Mouse (Mus musculus) frontal cortex, adult (tissue): ENCODE results near the gene C5ar2.
"Not testable (repeated sequence)": the region's sequence is repeated elsewhere in the genome, so short reads cannot be mapped to it uniquely, and the experiment has no call there.

ENCODE experiments used
- ATAC-seq: cut with Nextera tagmentation; 2 replicates; pipeline ENCODE4 v1.9.2; 2017; ENCODE audit warnings: mild to moderate bottlenecking, moderate library complexity, mixed read lengths; ENCODE audit not compliant: low TSS enrichment

Gene C5ar2

GRCm38 (mm10) chr7:16244067-16244466 lies at the start of gene C5ar2:
Gene C5ar2 (minus strand): TSS chr7:16244154.
- ATAC-seq, result no peak

DNA sequence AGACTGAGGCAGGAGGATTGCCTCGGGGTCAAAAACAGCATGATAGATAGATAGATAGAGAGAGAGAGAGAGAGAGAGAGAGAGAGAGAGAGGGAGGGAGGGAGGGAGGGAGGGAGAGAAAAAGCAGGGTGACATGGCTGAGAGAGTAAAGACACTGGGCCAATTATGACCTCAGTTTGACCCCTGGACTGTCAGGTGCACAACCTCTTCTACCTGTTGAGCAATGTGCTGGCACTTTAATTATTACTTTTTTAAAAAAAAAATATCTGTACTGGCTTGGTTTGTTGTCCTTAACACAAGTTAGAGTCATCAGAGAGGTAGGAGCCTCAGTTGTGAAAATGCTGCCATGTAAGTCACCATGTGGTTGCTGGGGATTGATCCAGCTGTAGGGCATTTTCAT lies 43.8 kb upstream of the C5ar2 start:
- no peak for ATAC-seq

GRCm38 (mm10) chr7:16287016-16287415 lies 43.1 kb upstream of the C5ar2 start:
- ATAC-seq, result no peak

GRCm38 (mm10) chr7:16286026-16286961 lies 42.3 kb upstream of the C5ar2 start, which contains the start of gene Ccdc9:
Gene Ccdc9 (minus strand): TSS chr7:16286795.
- ATAC-seq, result peak; percentile 92

- peak; percentile 32 for ATAC-seq
These were observed 41.6 kb upstream of the C5ar2 start for GRCm38 (mm10) chr7:16285450-16286025.

- ATAC-seq, result no peak
These were observed 41.0 kb upstream of the C5ar2 start for GRCm38 (mm10) chr7:16284904-16285303.

GRCm38 (mm10) chr7:16284001-16284400 lies 40.0 kb upstream of the C5ar2 start:
- no peak for ATAC-seq

DNA sequence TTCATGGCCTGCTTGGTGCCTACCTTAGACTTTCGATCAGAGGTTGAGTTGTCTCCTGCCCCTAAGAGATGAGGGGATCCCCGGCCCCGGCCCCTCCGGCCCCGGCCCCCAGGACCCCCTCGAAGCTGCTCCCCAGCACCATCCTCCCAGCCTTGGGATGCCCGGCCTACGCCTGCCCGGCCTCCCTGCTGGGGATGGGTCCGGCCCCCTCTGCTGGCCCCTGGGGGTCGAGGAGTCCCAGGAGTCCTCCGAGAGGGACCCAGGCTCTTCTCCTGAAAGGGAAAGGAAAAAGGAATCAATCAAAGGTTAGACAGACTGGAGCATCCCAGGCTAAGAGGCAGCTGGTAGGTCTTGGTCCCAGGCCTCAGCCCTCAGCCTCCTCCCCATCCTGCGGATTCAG lies 38.4 kb upstream of the C5ar2 start:
- ATAC-seq, result no peak

- no peak for ATAC-seq
These were observed 36.8 kb upstream of the C5ar2 start for GRCm38 (mm10) chr7:16280721-16281120.

GRCm38 (mm10) chr7:16274922-16275890 lies 31.3 kb upstream of the C5ar2 start:
- no peak for ATAC-seq

DNA sequence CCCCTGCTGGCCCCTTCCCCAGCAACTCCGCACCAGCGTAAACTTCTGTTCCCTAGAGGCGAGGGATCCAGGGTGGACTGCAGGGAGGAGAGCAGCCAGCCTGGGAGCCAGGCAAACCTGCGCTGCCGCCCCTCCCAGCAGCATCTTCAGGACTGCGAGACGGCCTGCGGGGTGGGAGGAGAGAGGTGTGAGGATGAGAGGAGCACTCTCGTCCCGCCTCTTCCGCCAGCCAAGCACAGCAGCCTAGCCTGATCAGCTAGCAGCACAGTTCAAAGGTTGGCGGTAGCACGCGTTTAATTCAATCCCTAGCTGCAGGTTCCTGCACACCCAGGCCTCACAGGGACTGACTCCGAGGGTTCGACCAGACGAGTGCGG lies 29.8 kb upstream of the C5ar2 start:
- peak; percentile 56 for ATAC-seq

DNA sequence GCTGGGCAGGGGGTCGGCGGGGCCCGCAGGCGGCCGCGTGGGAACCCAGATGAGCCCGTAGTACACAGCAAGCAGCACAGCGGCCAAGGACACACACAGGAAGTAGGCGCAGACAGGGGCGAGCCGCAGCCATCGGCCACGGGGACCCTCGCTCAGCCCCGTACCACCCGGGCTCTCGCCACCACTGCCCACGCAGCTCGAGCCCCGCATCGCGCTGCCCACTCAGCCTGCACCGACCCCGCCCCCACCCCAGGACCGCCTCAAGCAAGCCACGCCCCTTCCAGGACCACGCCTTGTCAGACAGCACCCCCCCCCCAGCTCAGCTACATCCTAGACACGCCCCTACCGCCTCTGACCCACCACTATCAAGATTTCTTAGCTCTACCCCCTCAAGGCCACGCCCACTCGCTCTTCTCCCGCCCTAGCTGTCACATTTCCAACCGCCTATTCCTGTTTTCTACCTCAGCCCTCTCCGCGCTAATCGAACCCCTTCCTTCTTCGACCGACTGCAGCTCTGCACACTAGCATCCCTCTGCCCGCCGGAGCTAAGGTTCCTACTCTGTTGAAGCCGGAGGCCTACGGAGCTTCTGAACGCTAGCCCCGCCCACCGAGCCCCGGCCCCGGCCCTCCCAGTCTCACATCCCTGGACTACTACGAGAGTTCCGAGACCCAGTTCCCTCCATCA lies 29.3 kb upstream of the C5ar2 start, which contains the start of gene Inafm1:
TSS of gene Inafm1 (minus strand) at position 537 of the 685 bp plus-strand sequence.
- peak; percentile 45 for ATAC-seq

- ATAC-seq, result peak; percentile 69
These were observed 28.7 kb upstream of the C5ar2 start for GRCm38 (mm10) chr7:16272681-16273080.

DNA sequence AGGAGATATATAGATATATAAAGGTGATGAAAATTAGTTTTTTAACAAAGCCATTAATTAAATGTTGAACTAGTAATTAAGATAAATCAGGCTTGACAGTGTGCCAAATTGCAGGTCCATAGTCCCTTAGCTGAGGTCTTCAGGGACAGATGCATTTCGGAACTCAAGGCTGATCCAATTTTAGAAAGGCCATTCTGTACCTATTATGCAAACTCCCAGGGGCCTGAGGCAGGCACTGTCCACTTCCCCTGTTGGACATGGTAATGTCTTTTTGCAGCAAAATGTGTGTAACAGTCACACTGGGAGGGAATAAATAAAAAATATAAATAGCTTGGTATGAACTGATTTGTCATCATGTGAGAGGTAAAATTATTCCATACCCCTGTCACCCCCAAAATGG lies 27.2 kb upstream of the C5ar2 start:
- ATAC-seq, result no peak

DNA sequence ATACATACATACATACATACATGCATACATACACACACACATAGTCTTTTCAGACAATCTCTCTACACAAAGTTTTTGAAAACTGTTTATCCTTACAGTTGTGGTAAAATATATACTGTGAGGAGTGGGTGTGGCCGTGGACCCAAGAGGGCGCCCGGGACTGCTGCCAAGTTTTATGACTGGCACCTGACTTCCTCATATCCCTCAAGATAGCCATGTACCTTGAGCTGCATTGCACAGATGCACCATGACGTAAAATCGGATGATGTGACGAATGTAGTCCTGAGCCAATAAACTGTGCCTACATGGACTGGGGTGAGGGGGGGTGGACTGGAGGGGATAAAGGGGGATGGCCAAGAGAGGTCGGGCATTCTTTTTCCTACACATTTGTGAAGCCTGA lies 22.6 kb upstream of the C5ar2 start:
- ATAC-seq, result not testable (repeated sequence)

DNA sequence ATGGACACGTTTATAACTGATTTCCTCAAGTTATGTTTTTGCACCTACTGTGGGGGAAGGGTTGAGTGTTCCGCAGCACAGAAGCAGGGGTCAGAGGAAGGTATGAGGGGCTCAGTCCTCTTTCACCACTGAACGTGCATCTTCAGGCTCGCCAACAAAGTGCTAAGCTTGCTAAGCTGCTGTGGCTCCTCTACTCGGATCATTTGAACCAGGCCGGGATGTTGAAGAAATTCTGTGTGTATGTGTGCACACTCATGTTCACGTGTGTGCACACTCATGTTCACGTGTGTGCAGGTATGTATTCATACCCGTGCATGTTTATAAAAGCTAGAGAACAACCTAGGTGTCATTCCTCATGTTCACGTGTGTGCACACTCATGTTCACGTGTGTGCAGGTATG lies 21.9 kb upstream of the C5ar2 start:
- no peak for ATAC-seq

GRCm38 (mm10) chr7:16263843-16264242 lies 19.9 kb upstream of the C5ar2 start:
- no peak for ATAC-seq

GRCm38 (mm10) chr7:16263015-16263787 lies 19.2 kb upstream of the C5ar2 start:
- ATAC-seq, result no peak

- ATAC-seq, result no peak
These were observed 17.1 kb upstream of the C5ar2 start for GRCm38 (mm10) chr7:16261097-16261496.

DNA sequence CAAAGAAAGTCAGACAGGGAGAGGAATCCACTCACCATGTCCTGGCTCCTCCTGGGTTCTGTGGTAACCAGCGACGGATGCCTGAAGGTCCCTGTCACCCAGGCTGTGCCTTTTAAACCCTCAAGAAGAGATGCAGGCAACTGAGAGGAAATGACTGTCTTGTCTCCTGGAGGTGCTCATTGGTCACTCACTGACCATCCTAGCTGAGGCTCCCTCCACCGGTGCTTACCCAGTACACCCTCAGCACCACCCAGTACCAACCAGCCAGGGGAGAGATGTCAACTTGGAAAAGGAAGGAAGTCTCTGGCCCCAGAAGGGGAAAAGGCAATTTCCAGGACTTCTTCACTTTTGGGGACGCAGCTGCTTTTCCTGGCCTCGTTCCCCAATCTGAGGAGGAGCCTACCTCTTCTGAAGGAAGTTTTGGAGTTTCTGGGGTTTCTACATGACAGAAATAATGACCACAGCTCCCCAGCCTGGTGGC lies 15.2 kb upstream of the C5ar2 start, which contains the start of gene C5ar1:
TSS of gene C5ar1 (minus strand) at position 431 of the 481 bp plus-strand sequence.
- ATAC-seq, result no peak
